Mouse (Mus musculus): ENCODE measurements at regions not wholly inside any gene's neighbourhood (a gene's known extent, or its start where the extent isn't known, plus 50 kb on each side); places are given as distances from the start of the nearest gene placed in this dataset.

GRCm38 (mm10) chr12:77179138-77179537 is 58.8 kb upstream of the Fut8 start:
- Histone ChIP-seq H3K4me3 (ENCODE audit: low read depth, low read length) (no peak overlapping the region), H3K27me3 (ENCODE audit: control insufficient read depth, insufficient read depth, low read length) (no peaks in the 10 kb centered on the region), H3K4me2 (ENCODE audit: low read depth, severe bottlenecking) (no peak overlapping the region), H3K27ac (replicated peaks; ENCODE audit: low read depth, low read length) (no peak overlapping the region), H3K36me3 (ENCODE audit: control insufficient read depth, insufficient read depth, low read length) (no peaks in the 10 kb centered on the region), H3K4me1 (ENCODE audit: control insufficient read depth, insufficient read depth, low read length) (peaks cover 4% of the 10 kb centered on the region; the same call in 1 of the 2 replicates), H3K9me3 (ENCODE audit: control insufficient read depth, low read length) (no peaks in the 10 kb centered on the region), H3K9ac (ENCODE audit: low read length) (no peak overlapping the region)
- WGBS: 96% methylated on average over 7 of the region's 7 CpGs
- no peak for DNase-seq (ENCODE audit: low spot score)
- ATAC-seq (ENCODE audit: insufficient number of reproducible peaks, low FRiP score, low TSS enrichment, low read depth): no peak

- H3K4me3 ChIP-seq (ENCODE audit: low read depth, low read length): no peak overlapping the region
- H3K27ac ChIP-seq (replicated peaks; ENCODE audit: low read depth, low read length): peak overlapping the region; percentile 42; the same call in 1 of the 2 replicates
- ATAC-seq (ENCODE audit: insufficient number of reproducible peaks, low FRiP score, low TSS enrichment, low read depth): peak; percentile 62; the same call in 1 of the 2 replicates
Observed at GRCm38 (mm10) chr12:77177811-77178578, 59.9 kb upstream of the Fut8 start.

DNA sequence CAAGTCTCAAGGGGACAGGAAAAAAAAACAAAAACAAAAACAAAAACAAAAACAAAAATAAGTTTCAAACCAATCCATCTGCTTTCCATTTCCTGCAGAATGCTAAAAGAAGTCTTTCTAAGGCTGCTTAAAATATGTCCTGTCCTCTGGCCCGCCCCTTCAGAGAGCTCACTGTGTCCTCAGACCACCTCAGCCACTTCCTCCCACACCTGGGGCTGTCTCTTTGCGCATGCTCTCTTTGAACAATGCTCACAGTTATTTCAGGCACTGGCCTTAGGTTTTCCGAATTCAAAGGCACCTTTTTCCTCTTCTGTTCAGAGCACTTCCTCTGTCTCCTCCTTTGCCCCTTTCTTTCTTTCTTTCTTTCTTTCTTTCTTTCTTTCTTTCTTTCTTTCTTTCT is 60.6 kb upstream of the Fut8 start:
- ATAC-seq (ENCODE audit: insufficient number of reproducible peaks, low FRiP score, low TSS enrichment, low read depth) (no peak), DNase-seq (ENCODE audit: low spot score) (peak; percentile 28)
- H3K36me3 ChIP-seq (ENCODE audit: control insufficient read depth, insufficient read depth, low read length): no peaks in the 10 kb centered on the region
- H3K4me1 ChIP-seq (ENCODE audit: control insufficient read depth, insufficient read depth, low read length): peaks cover 4% of the 10 kb centered on the region; the same call in 1 of the 2 replicates
- H3K27me3 ChIP-seq (ENCODE audit: control insufficient read depth, insufficient read depth, low read length): no peaks in the 10 kb centered on the region
- no peak overlapping the region for H3K9ac ChIP-seq (ENCODE audit: low read length)
- 0 out of 2 replicates have a peak overlapping the region, but pooled peaks have one; percentile 39 for H3K27ac ChIP-seq (replicated peaks; ENCODE audit: low read depth, low read length)
- no peak overlapping the region for H3K4me2 ChIP-seq (ENCODE audit: low read depth, severe bottlenecking)
- no peaks in the 10 kb centered on the region for H3K9me3 ChIP-seq (ENCODE audit: control insufficient read depth, low read length)
- WGBS: 54% methylated on average over 3 of the region's 3 CpGs
- no peak overlapping the region for H3K4me3 ChIP-seq (ENCODE audit: low read depth, low read length)

More at GRCm38 (mm10) chr12:77177811-77178578, 59.9 kb upstream of the Fut8 start:
- Histone ChIP-seq H3K9ac (ENCODE audit: low read length) (0 out of 2 replicates have a peak overlapping the region, but pooled peaks have one; percentile 1), H3K9me3 (ENCODE audit: control insufficient read depth, low read length) (no peaks in the 10 kb centered on the region), H3K27me3 (ENCODE audit: control insufficient read depth, insufficient read depth, low read length) (no peaks in the 10 kb centered on the region), H3K36me3 (ENCODE audit: control insufficient read depth, insufficient read depth, low read length) (no peaks in the 10 kb centered on the region), H3K4me1 (ENCODE audit: control insufficient read depth, insufficient read depth, low read length) (peaks cover 4% of the 10 kb centered on the region; the same call in 1 of the 2 replicates), H3K4me2 (ENCODE audit: low read depth, severe bottlenecking) (no peak overlapping the region)
- peak; percentile 44 for DNase-seq (ENCODE audit: low spot score)
- WGBS: 20% methylated on average over 15 of the region's 15 CpGs

- DNase-seq (ENCODE audit: low spot score) (no peak), ATAC-seq (ENCODE audit: insufficient number of reproducible peaks, low FRiP score, low TSS enrichment, low read depth) (no peak)
- peaks cover 4% of the 10 kb centered on the region; the same call in 1 of the 2 replicates for H3K4me1 ChIP-seq (ENCODE audit: control insufficient read depth, insufficient read depth, low read length)
- H3K27ac ChIP-seq (replicated peaks; ENCODE audit: low read depth, low read length): no peak overlapping the region
- H3K4me3 ChIP-seq (ENCODE audit: low read depth, low read length): no peak overlapping the region
- H3K9ac ChIP-seq (ENCODE audit: low read length): no peak overlapping the region
- H3K36me3 ChIP-seq (ENCODE audit: control insufficient read depth, insufficient read depth, low read length): no peaks in the 10 kb centered on the region
- no peaks in the 10 kb centered on the region for H3K27me3 ChIP-seq (ENCODE audit: control insufficient read depth, insufficient read depth, low read length)
- no peak overlapping the region for H3K4me2 ChIP-seq (ENCODE audit: low read depth, severe bottlenecking)
- no peaks in the 10 kb centered on the region for H3K9me3 ChIP-seq (ENCODE audit: control insufficient read depth, low read length)
Observed at GRCm38 (mm10) chr12:77174032-77174431, 63.9 kb upstream of the Fut8 start.

- Histone ChIP-seq H3K36me3 (ENCODE audit: control insufficient read depth, insufficient read depth, low read length) (no peaks in the 10 kb centered on the region), H3K4me2 (ENCODE audit: low read depth, severe bottlenecking) (no peak overlapping the region), H3K27ac (replicated peaks; ENCODE audit: low read depth, low read length) (no peak overlapping the region), H3K9ac (ENCODE audit: low read length) (no peak overlapping the region), H3K4me3 (ENCODE audit: low read depth, low read length) (no peak overlapping the region), H3K9me3 (ENCODE audit: control insufficient read depth, low read length) (no peaks in the 10 kb centered on the region), H3K27me3 (ENCODE audit: control insufficient read depth, insufficient read depth, low read length) (no peaks in the 10 kb centered on the region), H3K4me1 (ENCODE audit: control insufficient read depth, insufficient read depth, low read length) (no peaks in the 10 kb centered on the region)
- no peak for ATAC-seq (ENCODE audit: insufficient number of reproducible peaks, low FRiP score, low TSS enrichment, low read depth)
- DNase-seq (ENCODE audit: low spot score): no peak
- 90% methylated on average over 2 of the region's 2 CpGs for WGBS
Observed at GRCm38 (mm10) chr12:77172540-77172939, 65.4 kb upstream of the Fut8 start.

GRCm38 (mm10) chr12:77170257-77170656 is 67.7 kb upstream of the Fut8 start:
- H3K4me1 ChIP-seq (ENCODE audit: control insufficient read depth, insufficient read depth, low read length): no peaks in the 10 kb centered on the region
- no peaks in the 10 kb centered on the region for H3K27me3 ChIP-seq (ENCODE audit: control insufficient read depth, insufficient read depth, low read length)
- 87% methylated on average over 5 of the region's 5 CpGs for WGBS

GRCm38 (mm10) chr12:77168367-77168766 is 69.6 kb upstream of the Fut8 start:
- Histone ChIP-seq H3K36me3 (ENCODE audit: control insufficient read depth, insufficient read depth, low read length) (no peaks in the 10 kb centered on the region), H3K4me1 (ENCODE audit: control insufficient read depth, insufficient read depth, low read length) (no peaks in the 10 kb centered on the region), H3K9me3 (ENCODE audit: control insufficient read depth, low read length) (no peaks in the 10 kb centered on the region), H3K27me3 (ENCODE audit: control insufficient read depth, insufficient read depth, low read length) (no peaks in the 10 kb centered on the region), H3K27ac (replicated peaks; ENCODE audit: low read depth, low read length) (no peak overlapping the region), H3K4me2 (ENCODE audit: low read depth, severe bottlenecking) (no peak overlapping the region), H3K9ac (ENCODE audit: low read length) (no peak overlapping the region), H3K4me3 (ENCODE audit: low read depth, low read length) (no peak overlapping the region)
- no peak for ATAC-seq (ENCODE audit: insufficient number of reproducible peaks, low FRiP score, low TSS enrichment, low read depth)
- DNase-seq (ENCODE audit: low spot score): no peak
- 88% methylated on average over 1 of the region's 1 CpGs for WGBS

More at GRCm38 (mm10) chr12:77170257-77170656, 67.7 kb upstream of the Fut8 start:
- no peak for ATAC-seq (ENCODE audit: insufficient number of reproducible peaks, low FRiP score, low TSS enrichment, low read depth)
- Histone ChIP-seq H3K4me2 (ENCODE audit: low read depth, severe bottlenecking) (no peak overlapping the region), H3K36me3 (ENCODE audit: control insufficient read depth, insufficient read depth, low read length) (no peaks in the 10 kb centered on the region), H3K27ac (replicated peaks; ENCODE audit: low read depth, low read length) (no peak overlapping the region), H3K9me3 (ENCODE audit: control insufficient read depth, low read length) (no peaks in the 10 kb centered on the region), H3K4me3 (ENCODE audit: low read depth, low read length) (no peak overlapping the region), H3K9ac (ENCODE audit: low read length) (no peak overlapping the region)
- no peak for DNase-seq (ENCODE audit: low spot score)

- H3K4me3 ChIP-seq (ENCODE audit: low read depth, low read length): no peak overlapping the region
- 74% methylated on average over 2 of the region's 2 CpGs for WGBS
- DNase-seq (ENCODE audit: low spot score): no peak
- no peak overlapping the region for H3K9ac ChIP-seq (ENCODE audit: low read length)
- H3K27me3 ChIP-seq (ENCODE audit: control insufficient read depth, insufficient read depth, low read length): no peaks in the 10 kb centered on the region
- H3K36me3 ChIP-seq (ENCODE audit: control insufficient read depth, insufficient read depth, low read length): no peaks in the 10 kb centered on the region
- H3K4me1 ChIP-seq (ENCODE audit: control insufficient read depth, insufficient read depth, low read length): no peaks in the 10 kb centered on the region
- no peaks in the 10 kb centered on the region for H3K9me3 ChIP-seq (ENCODE audit: control insufficient read depth, low read length)
- no peak overlapping the region for H3K27ac ChIP-seq (replicated peaks; ENCODE audit: low read depth, low read length)
- H3K4me2 ChIP-seq (ENCODE audit: low read depth, severe bottlenecking): no peak overlapping the region
- ATAC-seq (ENCODE audit: insufficient number of reproducible peaks, low FRiP score, low TSS enrichment, low read depth): no peak
Observed at GRCm38 (mm10) chr12:77156698-77157097, 81.2 kb upstream of the Fut8 start.

Data from limb, embryonic 11.5 days (tissue).